Mouse (Mus musculus) liver, postnatal 0 days (tissue): Measurements from ENCODE around the gene Mfap3. TPM values are rescaled to one million over a fixed set of nuclear protein-coding genes. Genes with fewer than 3 reads are reported as not detected.

Experiments
- ATAC-seq: fragments of 200-750 bp; cut with Nextera tagmentation; 2 replicates; pipeline ENCODE4 v1.8.0; 2017; ENCODE audit warnings: mild to moderate bottlenecking, moderate library complexity
- DNase-seq: peaks from one replicate; pipeline ENCODE4 v3.0.0-alpha.2; 2016
- H3K27ac ChIP-seq: fragments of 300-500 bp; sonication (generic); 2 replicates; pipeline ENCODE4 v1.5.1; 2014; ENCODE audit warnings: antibody characterized with exemption, moderate library complexity, mild to moderate bottlenecking, low read depth
- H3K27me3 ChIP-seq: fragments of 300-500 bp; sonication (generic); 2 replicates; pipeline ENCODE4 v1.6.1; 2014; ENCODE audit warnings: low read length, control low read depth, mixed read lengths; ENCODE audit not compliant: insufficient read depth
- H3K36me3 ChIP-seq: fragments of 300-500 bp; sonication (generic); replicated peaks from 2 replicates; pipeline ENCODE4 v1.6.1; 2014; ENCODE audit warnings: mild to moderate bottlenecking, control low read depth, low read length, moderate library complexity, mixed read lengths; ENCODE audit not compliant: insufficient read depth
- H3K4me1 ChIP-seq: fragments of 300-500 bp; sonication (generic); 2 replicates; pipeline ENCODE4 v1.6.1; 2014; ENCODE audit warnings: antibody characterized with exemption, mild to moderate bottlenecking, control low read depth; ENCODE audit not compliant: insufficient read depth
- H3K4me2 ChIP-seq: fragments of 300-500 bp; sonication (generic); 2 replicates; pipeline ENCODE4 v1.6.1; 2014; ENCODE audit warnings: low read depth, mild to moderate bottlenecking, low read length, moderate library complexity, mixed read lengths
- H3K4me3 ChIP-seq: fragments of 300-500 bp; sonication (generic); 2 replicates; pipeline ENCODE4 v1.5.1; 2014; ENCODE audit warnings: low read depth, low read length
- H3K9ac ChIP-seq: fragments of 300-500 bp; sonication (generic); replicated peaks from 2 replicates; pipeline ENCODE4 v1.6.1; 2014; ENCODE audit warnings: mild to moderate bottlenecking, moderate library complexity
- H3K9me3 ChIP-seq: fragments of 300-500 bp; sonication (generic); 2 replicates; pipeline ENCODE4 v1.6.1; 2016; ENCODE audit warnings: mild to moderate bottlenecking, control low read depth, low read length, mixed read lengths
- CTCF ChIP-seq: sonication (generic); IDR thresholded peaks from 2 replicates; pipeline ENCODE4 v1.5.1; 2016; ENCODE audit warnings: antibody characterized with exemption, low read depth
- EP300 ChIP-seq: IDR thresholded peaks from 2 replicates; pipeline ENCODE4 v1.6.1; 2016; ENCODE audit warnings: antibody characterized with exemption, low read depth, mild to moderate bottlenecking
- WGBS: fragments of 180-500 bp; shearing (Covaris S2); extraction: QIAGEN DNeasy Blood & Tissue Kit; methylation state at CpG from one replicate; pipeline ENCODE4 v1.1.7; 2014; ENCODE audit not compliant: insufficient replicate concordance; 5-methylcytosine and 5-hydroxymethylcytosine counted together
- polyA plus RNA-seq: library from polyadenylated mRNA; unstranded; fragments of >200 nt; fragmentation: Nextera tagmentation; extraction: Ambion mirVana; gene quantifications from 2 replicates; pipeline ENCODE4 v1.2.1, GENCODE M21; 2015

Gene Mfap3
- polyA plus RNA-seq, 1 experiment from 2014 or later: 13.6 TPM

- ATAC-seq (no peak), DNase-seq (no peak)
- H3K36me3 ChIP-seq: peaks cover 11% of the 10 kb centered on the region; the same call in 1 of the 2 replicates
- no peak overlapping the region for H3K4me3 ChIP-seq
- WGBS: 64% methylated on average over 3 of the region's 3 CpGs
- H3K27ac ChIP-seq: no peak overlapping the region
- TF ChIP-seq EP300: no peak
- no peak for TF ChIP-seq CTCF
- no peak overlapping the region for H3K4me2 ChIP-seq
- no peaks in the 10 kb centered on the region for H3K9me3 ChIP-seq
- no peaks in the 10 kb centered on the region for H3K27me3 ChIP-seq
- no peak overlapping the region for H3K9ac ChIP-seq
- H3K4me1 ChIP-seq: peaks cover 8% of the 10 kb centered on the region
These were observed 5.0 kb downstream of the Mfap3 start for GRCm38 (mm10) chr11:57523418-57523817.

GRCm38 (mm10) chr11:57524597-57524996 lies 6.1 kb downstream of the Mfap3 start:
- H3K9ac ChIP-seq: no peak overlapping the region
- no peaks in the 10 kb centered on the region for H3K9me3 ChIP-seq
- H3K27ac ChIP-seq: no peak overlapping the region
- no peaks in the 10 kb centered on the region for H3K27me3 ChIP-seq
- TF ChIP-seq EP300: no peak
- no peak for TF ChIP-seq CTCF
- H3K4me2 ChIP-seq: no peak overlapping the region
- peaks cover 16% of the 10 kb centered on the region; the same call in 1 of the 2 replicates for H3K36me3 ChIP-seq
- DNase-seq: no peak
- ATAC-seq: no peak
- H3K4me1 ChIP-seq: peaks cover 4% of the 10 kb centered on the region
- no peak overlapping the region for H3K4me3 ChIP-seq

GRCm38 (mm10) chr11:57525900-57526299 lies 7.4 kb downstream of the Mfap3 start:
- peaks cover 25% of the 10 kb centered on the region for H3K36me3 ChIP-seq
- DNase-seq: no peak
- no peak overlapping the region for H3K4me2 ChIP-seq
- no peaks in the 10 kb centered on the region for H3K9me3 ChIP-seq
- 75% methylated on average over 3 of the region's 3 CpGs for WGBS
- H3K4me3 ChIP-seq: no peak overlapping the region
- TF ChIP-seq EP300: no peak
- no peak for TF ChIP-seq CTCF
- ATAC-seq: no peak
- H3K27me3 ChIP-seq: no peaks in the 10 kb centered on the region
- H3K4me1 ChIP-seq: peaks cover 4% of the 10 kb centered on the region
- H3K9ac ChIP-seq: no peak overlapping the region
- H3K27ac ChIP-seq: no peak overlapping the region

GRCm38 (mm10) chr11:57527506-57527905 lies 9.0 kb downstream of the Mfap3 start:
- no peak overlapping the region for H3K4me3 ChIP-seq
- TF ChIP-seq EP300 (no peak), CTCF (no peak)
- peaks cover 4% of the 10 kb centered on the region; the same call in 1 of the 2 replicates for H3K4me1 ChIP-seq
- no peak overlapping the region for H3K27ac ChIP-seq
- peaks cover 35% of the 10 kb centered on the region for H3K36me3 ChIP-seq
- H3K27me3 ChIP-seq: no peaks in the 10 kb centered on the region
- DNase-seq (no peak), ATAC-seq (no peak)
- no peak overlapping the region for H3K9ac ChIP-seq
- H3K9me3 ChIP-seq: no peaks in the 10 kb centered on the region
- 83% methylated on average over 4 of the region's 4 CpGs for WGBS
- no peak overlapping the region for H3K4me2 ChIP-seq

- no peak for TF ChIP-seq CTCF
- no peak for TF ChIP-seq EP300
- DNase-seq (no peak), ATAC-seq (no peak)
- Histone ChIP-seq H3K9me3 (no peaks in the 10 kb centered on the region), H3K27me3 (no peaks in the 10 kb centered on the region), H3K4me2 (no peak overlapping the region), H3K4me1 (peaks cover 4% of the 10 kb centered on the region; the same call in 1 of the 2 replicates), H3K27ac (no peak overlapping the region), H3K4me3 (no peak overlapping the region), H3K36me3 (peaks cover 34% of the 10 kb centered on the region), H3K9ac (no peak overlapping the region)
- WGBS: 85% methylated on average over 3 of the region's 3 CpGs
These were observed 10.6 kb downstream of the Mfap3 start for GRCm38 (mm10) chr11:57529111-57529510.

- no peak for DNase-seq
- H3K4me1 ChIP-seq: no peaks in the 10 kb centered on the region
- H3K4me2 ChIP-seq: no peak overlapping the region
- no peaks in the 10 kb centered on the region for H3K27me3 ChIP-seq
- TF ChIP-seq CTCF (no peak), EP300 (no peak)
- WGBS: 39% methylated on average over 11 of the region's 11 CpGs
- H3K36me3 ChIP-seq: peaks cover 34% of the 10 kb centered on the region
- H3K9ac ChIP-seq: no peak overlapping the region
- no peak overlapping the region for H3K27ac ChIP-seq
- H3K9me3 ChIP-seq: no peaks in the 10 kb centered on the region
- ATAC-seq: no peak
- no peak overlapping the region for H3K4me3 ChIP-seq
These were observed 13.0 kb downstream of the Mfap3 start for GRCm38 (mm10) chr11:57531300-57531950.

GRCm38 (mm10) chr11:57532306-57532705 lies 13.8 kb downstream of the Mfap3 start:
- no peak overlapping the region for H3K9ac ChIP-seq
- no peak for DNase-seq
- no peaks in the 10 kb centered on the region for H3K4me1 ChIP-seq
- ATAC-seq: no peak
- no peak overlapping the region for H3K4me3 ChIP-seq
- H3K36me3 ChIP-seq: peaks cover 34% of the 10 kb centered on the region
- TF ChIP-seq EP300 (no peak), CTCF (no peak)
- H3K4me2 ChIP-seq: no peak overlapping the region
- H3K9me3 ChIP-seq: no peaks in the 10 kb centered on the region
- WGBS: 78% methylated on average over 4 of the region's 4 CpGs
- no peaks in the 10 kb centered on the region for H3K27me3 ChIP-seq
- no peak overlapping the region for H3K27ac ChIP-seq
